Mouse (Mus musculus): ENCODE measurements around the gene Ypel3. TPM values are rescaled to one million over a fixed set of nuclear protein-coding genes. Genes with fewer than 3 reads are reported as not detected.
A peak's percentile ranks its signal among the peaks of the same experiment; 100 is the strongest.
"Not testable (repeated sequence)": the region's sequence is repeated elsewhere in the genome, so short reads cannot be mapped to it uniquely, and the experiment has no call there.

Gene Ypel3
- total RNA-seq (2021): 100 to 1,000 TPM; 150 to 152 TPM
- long read RNA-seq, transcript Ypel3-201 (5 exons, 973 nt): major isoform, 167 of 185 reads
- long read RNA-seq, partial matches to known transcripts: 1 of 185 reads
- long read RNA-seq, other reads (novel, unspliced or antisense): 14 of 185 reads

GRCm38 (mm10) chr7:126776598-126777057 is at the start of gene Ypel3:
Ypel3 (plus strand) TSS chr7:126776955.
- DNase-seq (ENCODE audit: low spot score in 2 of 2): peak; percentile 88 to 95

- DNase-seq (ENCODE audit: low spot score in 2 of 2): not testable (repeated sequence)
Measured at GRCm38 (mm10) chr7:126730256-126730789, 46.4 kb upstream of the Ypel3 start.

- no peak for DNase-seq (ENCODE audit: low spot score in 2 of 2)
Measured at GRCm38 (mm10) chr7:126736122-126736521, 40.6 kb upstream of the Ypel3 start.

- no peak for DNase-seq (ENCODE audit: low spot score in 2 of 2)
Measured at GRCm38 (mm10) chr7:126739551-126739950, 37.2 kb upstream of the Ypel3 start.

- DNase-seq (ENCODE audit: low spot score in 2 of 2): no peak
Measured at GRCm38 (mm10) chr7:126740132-126740735, 36.5 kb upstream of the Ypel3 start.

- DNase-seq (ENCODE audit: low spot score in 2 of 2): no peak
Measured at GRCm38 (mm10) chr7:126740977-126741376, 35.8 kb upstream of the Ypel3 start.

- no peak for DNase-seq (ENCODE audit: low spot score in 2 of 2)
Measured at GRCm38 (mm10) chr7:126741452-126741851, 35.3 kb upstream of the Ypel3 start.

- DNase-seq (ENCODE audit: low spot score in 2 of 2): no peak
Measured at GRCm38 (mm10) chr7:126741964-126742482, 34.7 kb upstream of the Ypel3 start.

GRCm38 (mm10) chr7:126746066-126746465 is 30.7 kb upstream of the Ypel3 start:
- no peak for DNase-seq (ENCODE audit: low spot score in 2 of 2)

GRCm38 (mm10) chr7:126746798-126747197 is 30.0 kb upstream of the Ypel3 start:
- no peak for DNase-seq (ENCODE audit: low spot score in 2 of 2)

GRCm38 (mm10) chr7:126748824-126749223 is 27.9 kb upstream of the Ypel3 start:
- no peak for DNase-seq (ENCODE audit: low spot score in 2 of 2)

GRCm38 (mm10) chr7:126749582-126750343 is 27.0 kb upstream of the Ypel3 start:
- DNase-seq (ENCODE audit: low spot score in 2 of 2): no peak

- DNase-seq (ENCODE audit: low spot score in 2 of 2): peak; percentile 69 to 76
Measured at GRCm38 (mm10) chr7:126754866-126755265, 21.9 kb upstream of the Ypel3 start.

- no peak for DNase-seq (ENCODE audit: low spot score in 2 of 2)
Measured at GRCm38 (mm10) chr7:126758539-126758938, 18.2 kb upstream of the Ypel3 start.

- DNase-seq (ENCODE audit: low spot score in 2 of 2): peak; percentile 87 to 90
Measured at GRCm38 (mm10) chr7:126759050-126759671, 17.6 kb upstream of the Ypel3 start, which contains the start of gene Mapk3. Mapk3 (plus strand) TSS chr7:126759601.

GRCm38 (mm10) chr7:126759672-126760390 is 16.9 kb upstream of the Ypel3 start:
- no peak for DNase-seq (ENCODE audit: low spot score in 2 of 2)

GRCm38 (mm10) chr7:126760391-126760802 is 16.4 kb upstream of the Ypel3 start:
- DNase-seq (ENCODE audit: low spot score in 2 of 2): peak in 1 of 2 experiments; percentile 51

GRCm38 (mm10) chr7:126760956-126761355 is 15.8 kb upstream of the Ypel3 start:
- no peak for DNase-seq (ENCODE audit: low spot score in 2 of 2)

- DNase-seq (ENCODE audit: low spot score in 2 of 2): no peak
Measured at GRCm38 (mm10) chr7:126761529-126762067, 15.2 kb upstream of the Ypel3 start.

GRCm38 (mm10) chr7:126762471-126763008 is 14.2 kb upstream of the Ypel3 start:
- DNase-seq (ENCODE audit: low spot score in 2 of 2): peak in 1 of 2 experiments; percentile 52
